Mouse (Mus musculus): ENCODE data around the gene Tmem119. TPM values are rescaled to one million over a fixed set of nuclear protein-coding genes. Genes with fewer than 3 reads are reported as not detected.

Tmem119 gene
- total RNA-seq, 2 experiments from 2014 or later: 22.8 to 24.0 TPM

DNA sequence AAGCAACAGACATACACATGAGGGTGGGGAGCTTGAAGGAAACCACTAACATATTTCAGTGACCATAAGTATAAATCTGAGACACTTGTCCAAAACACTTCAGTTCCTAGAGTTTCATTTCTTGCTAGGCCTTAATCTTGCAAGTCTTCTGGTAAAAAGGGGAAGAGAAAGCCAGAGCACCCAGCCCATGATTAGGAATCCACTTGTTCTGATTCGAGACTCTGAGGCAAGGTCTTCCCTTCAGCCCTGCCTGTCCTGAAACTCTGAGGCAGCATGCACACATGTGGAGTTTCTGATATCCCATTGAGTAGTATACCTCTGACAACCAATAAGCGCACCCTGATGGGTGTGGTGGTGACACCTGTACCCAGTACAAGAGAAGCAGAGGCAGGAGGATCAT lies 38.7 kb downstream of the Tmem119 start:
- Histone ChIP-seq H3K27ac (no peak overlapping the region), H3K4me3 (no peak overlapping the region)
- no peak for DNase-seq (ENCODE audit: low spot score in 2 of 2)
- TF ChIP-seq CTCF (conservative IDR thresholded peaks at IDR 0.05): no peak

DNA sequence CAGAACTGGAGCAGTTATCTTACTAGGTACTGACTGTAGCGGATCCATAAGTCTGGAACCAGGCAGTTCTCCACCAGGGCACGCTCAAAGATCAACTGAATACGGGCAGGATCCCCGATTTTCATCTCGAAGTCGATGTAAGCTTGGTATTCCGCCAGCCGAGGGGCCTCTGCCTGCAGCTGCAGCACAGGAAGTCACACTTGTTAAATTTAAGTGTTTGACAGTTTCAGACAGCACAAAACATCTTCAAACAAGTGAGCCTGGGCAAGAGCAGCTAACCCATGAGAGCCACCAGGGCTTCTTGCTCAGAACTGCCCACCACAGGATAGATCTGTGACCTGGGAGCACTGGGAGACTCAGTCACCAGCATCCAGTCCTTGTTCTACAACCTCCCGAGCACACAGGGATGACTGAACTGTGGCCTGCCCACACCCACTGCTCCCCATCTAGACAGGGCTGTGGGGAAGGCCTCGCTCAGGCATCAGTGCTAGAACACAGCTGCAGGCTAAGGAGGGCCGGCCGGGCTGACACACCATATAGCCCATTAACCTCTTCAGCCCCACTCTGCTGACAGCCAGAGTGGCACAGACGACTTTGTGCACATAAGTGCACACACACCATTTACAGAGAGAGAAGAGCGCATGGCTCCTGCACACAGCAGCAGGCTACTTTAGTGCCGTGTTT lies 44.8 kb downstream of the Tmem119 start:
- no peak for TF ChIP-seq CTCF (conservative IDR thresholded peaks at IDR 0.05)
- Histone ChIP-seq H3K4me3 (no peak overlapping the region), H3K27ac (no peak overlapping the region)
- no peak for DNase-seq (ENCODE audit: low spot score in 2 of 2)

DNA sequence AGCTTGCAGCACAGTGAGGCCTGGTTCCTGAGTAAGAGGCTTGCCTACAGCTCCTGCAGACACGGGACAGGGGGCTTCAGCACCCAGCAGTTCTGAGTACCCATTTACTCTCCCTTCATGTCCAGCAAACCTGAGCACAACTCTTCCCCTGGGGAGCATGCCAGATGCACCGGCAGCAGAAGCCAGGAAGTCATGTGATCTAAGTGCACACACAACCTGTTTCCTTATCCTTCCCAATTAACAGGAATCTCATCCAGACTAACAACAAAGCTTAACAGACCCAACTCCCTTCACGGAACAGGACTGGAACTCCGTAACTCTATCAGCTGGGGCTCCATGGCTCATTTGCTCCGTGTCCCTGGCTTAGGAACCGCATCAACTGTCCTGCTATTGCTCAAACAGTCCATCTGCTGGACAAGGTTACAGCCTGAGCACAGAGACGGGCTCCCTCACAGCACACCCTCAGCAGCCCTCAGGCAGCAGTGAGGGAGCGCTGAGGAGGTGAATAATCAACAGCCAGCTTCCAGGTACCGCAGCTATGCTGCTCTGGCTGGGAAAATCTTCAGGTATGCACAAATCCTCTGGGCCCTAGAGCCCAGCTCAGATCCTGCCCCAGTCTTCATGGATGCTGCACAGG lies 48.7 kb downstream of the Tmem119 start:
- no peak for TF ChIP-seq CTCF (conservative IDR thresholded peaks at IDR 0.05)
- no peak for DNase-seq (ENCODE audit: low spot score in 2 of 2)
- H3K27ac ChIP-seq: no peak overlapping the region
- no peak overlapping the region for H3K4me3 ChIP-seq

DNA sequence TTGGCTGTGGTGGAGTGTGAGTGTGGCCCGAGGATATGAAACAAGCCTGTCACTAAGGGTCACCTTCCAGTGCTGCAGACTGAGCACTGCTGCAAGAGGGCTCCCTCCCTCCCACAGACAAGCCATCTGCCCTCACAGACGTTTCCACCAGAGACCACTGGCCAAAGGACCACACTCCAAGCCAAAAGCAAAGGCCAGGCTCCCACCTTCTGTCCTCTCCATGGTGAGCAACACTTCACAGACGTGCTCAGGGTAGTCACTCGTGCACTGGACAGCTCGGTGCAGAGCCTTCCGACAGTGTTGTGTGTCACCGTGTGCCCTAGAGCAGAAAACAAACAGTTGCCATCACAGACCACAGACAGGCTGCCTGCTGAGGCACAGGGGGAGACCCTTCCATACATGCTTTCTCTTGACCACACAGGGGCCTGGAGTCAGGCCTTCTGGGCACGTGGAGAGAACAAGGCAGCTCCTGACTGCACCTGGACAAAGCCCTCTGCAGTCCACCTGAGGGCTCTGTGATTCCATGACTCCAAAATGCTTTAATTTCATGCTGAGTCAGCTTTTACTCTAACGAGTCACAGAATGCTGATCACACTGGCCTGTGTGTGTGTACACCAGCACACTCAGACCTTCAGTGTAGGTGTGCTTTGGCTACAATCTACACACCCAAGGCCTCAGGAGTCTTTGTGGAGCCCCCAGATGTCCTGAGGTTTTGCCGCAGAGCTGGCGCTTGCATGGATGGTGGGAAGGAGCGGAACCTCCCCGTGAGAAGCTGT lies 51.6 kb downstream of the Tmem119 start:
- Histone ChIP-seq H3K27ac (no peak overlapping the region), H3K4me3 (no peak overlapping the region)
- TF ChIP-seq CTCF (conservative IDR thresholded peaks at IDR 0.05): no peak
- no peak for DNase-seq (ENCODE audit: low spot score in 2 of 2)

DNA sequence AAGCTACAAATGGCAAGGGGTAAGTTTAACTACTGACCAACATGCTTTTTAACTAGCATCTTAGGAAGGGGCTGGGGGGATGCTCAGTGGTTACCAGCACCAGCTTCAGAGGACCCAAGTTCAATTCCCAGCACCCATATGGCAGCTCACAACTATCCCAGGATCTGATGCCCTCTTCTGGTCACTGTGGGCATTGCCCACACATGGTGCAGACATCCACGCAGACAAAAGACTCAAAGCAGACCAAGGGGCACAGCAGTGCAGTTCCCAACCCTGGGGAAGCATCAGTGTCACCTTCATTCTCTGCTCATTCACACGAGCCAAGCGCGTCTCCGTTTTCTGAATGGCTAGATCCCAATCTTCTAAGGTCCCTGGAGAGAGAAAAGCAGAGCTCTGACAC lies 52.7 kb downstream of the Tmem119 start:
- H3K4me3 ChIP-seq: no peak overlapping the region
- peak; percentile 58 for TF ChIP-seq CTCF (conservative IDR thresholded peaks at IDR 0.05)
- no peak overlapping the region for H3K27ac ChIP-seq
- no peak for DNase-seq (ENCODE audit: low spot score in 2 of 2)

Other genes starting within 250 kb of the Tmem119 start
- 1 to 10 TPM; 3.3 to 4.5 TPM for gene Cmklr1, start 150.1 kb downstream of the Tmem119 start, total RNA-seq (2021)
- not detected for gene 1700069L16Rik, start 75.7 kb downstream of the Tmem119 start, total RNA-seq (2021)
- gene Ficd, start 64.7 kb downstream of the Tmem119 start, total RNA-seq (2021): 10 to 100 TPM; 12.2 to 12.5 TPM
- gene Sart3, start 28.0 kb downstream of the Tmem119 start, total RNA-seq (2021): 10 to 100 TPM; 53.5 to 54.4 TPM
- gene Iscu, start 27.8 kb downstream of the Tmem119 start, total RNA-seq (2021): 100 to 1,000 TPM; 111 to 122 TPM
- 10 to 100 TPM; 28.3 to 28.8 TPM for gene Selplg, start 32.1 kb upstream of the Tmem119 start, total RNA-seq (2021)
- gene Coro1c, start 108.2 kb upstream of the Tmem119 start, total RNA-seq (2021): 100 to 1,000 TPM in 1 of 2 experiments, 10 to 100 TPM in 1; 95.2 to 101 TPM
- 10 to 100 TPM; 25.8 to 28.1 TPM for gene Ssh1, start 193.4 kb upstream of the Tmem119 start, total RNA-seq (2021)
- gene Dao, start 203.2 kb upstream of the Tmem119 start, total RNA-seq (2021): not detected